Mouse (Mus musculus) adrenal gland, postnatal 25 days (tissue): ENCODE data around the gene Arl5c. TPM values are rescaled to one million over a fixed set of nuclear protein-coding genes. Genes with fewer than 3 reads are reported as not detected.

Experiments
- DNase-seq: peaks from one replicate; pipeline ENCODE4 v3.0.0; 2021; ENCODE audit warnings: mixed read lengths
- total RNA-seq: library from RNA; stranded (reverse); gene quantifications from 2 replicates; pipeline ENCODE4 v1.2.3, GENCODE M21; 2021

Arl5c gene
- total RNA-seq, 1 experiment from 2014 or later = 0.79 TPM

- DNase-seq = peak; percentile 85
These were observed 1.4 kb downstream of the Arl5c start for GRCm38 (mm10) chr11:97994539-97995100.

DNA sequence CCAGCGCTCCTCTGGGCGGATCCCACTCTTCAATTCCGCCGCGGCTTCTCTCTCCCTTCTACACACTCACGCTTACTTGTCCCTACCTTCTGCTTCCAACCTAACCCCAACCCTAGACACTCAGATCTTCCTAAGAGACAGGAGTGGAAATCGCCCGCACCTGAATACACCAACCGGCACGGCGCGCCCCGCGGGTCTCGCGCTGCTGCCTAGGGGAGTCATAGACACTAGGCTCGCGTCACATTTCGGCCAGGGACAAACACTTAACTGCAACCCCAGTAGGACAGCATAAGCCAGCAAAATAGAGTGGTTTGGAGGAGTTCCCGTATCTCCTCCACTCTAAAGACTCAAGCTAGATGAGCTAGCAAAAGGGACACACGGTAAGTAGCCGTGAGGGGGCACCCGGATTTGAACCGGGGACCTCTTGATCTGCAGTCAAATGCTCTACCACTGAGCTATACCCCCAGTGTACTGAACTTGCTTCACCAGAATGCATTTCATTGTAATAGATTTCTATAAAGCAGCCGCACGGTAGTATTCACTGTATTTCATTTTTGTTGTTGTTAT is 7.4 kb downstream of the Arl5c start:
- DNase-seq = peak; percentile 89

DNA sequence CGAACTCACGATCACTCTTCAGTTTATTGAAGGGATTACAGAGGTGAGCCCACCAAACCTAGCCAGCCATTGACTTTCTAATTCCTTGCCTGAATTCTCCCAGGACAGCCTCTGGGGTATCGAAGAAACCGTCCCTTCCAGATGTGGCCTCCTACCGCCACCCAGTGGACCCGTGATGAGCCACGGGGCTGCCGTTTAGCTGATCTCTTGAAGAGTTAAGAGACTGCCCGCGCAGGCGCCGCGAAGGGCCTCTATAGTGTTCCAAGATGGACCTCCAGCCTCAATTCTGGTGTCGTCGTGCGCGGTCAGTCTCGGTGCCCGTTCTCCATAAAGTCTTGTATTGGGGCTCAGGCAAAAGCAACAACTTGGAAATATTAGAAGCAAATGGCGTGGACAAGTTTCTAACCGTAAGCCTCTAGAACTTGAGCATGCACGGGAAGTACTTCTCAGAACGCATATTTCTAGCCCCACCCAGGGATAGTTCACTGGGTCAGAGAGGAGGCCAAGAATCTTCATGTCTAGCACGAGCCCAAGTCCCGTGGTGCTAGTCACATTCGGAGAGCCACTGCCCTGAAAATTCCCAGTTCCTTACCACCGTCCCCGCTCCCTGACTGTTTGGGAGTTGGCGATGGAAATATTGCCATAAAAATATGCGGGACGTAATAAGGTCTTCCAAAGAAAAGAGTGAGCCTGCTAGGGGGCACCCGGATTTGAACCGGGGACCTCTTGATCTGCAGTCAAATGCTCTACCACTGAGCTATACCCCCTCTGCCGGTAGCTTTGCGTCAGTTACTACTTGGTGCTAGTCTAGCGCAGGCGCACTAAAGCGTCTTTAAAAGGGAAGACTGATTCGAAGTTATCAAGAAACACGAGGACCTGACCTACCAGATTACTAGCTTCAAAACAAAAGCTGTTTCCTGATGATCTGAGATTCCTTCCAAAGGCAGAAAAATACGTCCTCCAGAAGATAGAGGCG is 8.1 kb downstream of the Arl5c start:
- peak; percentile 91 for DNase-seq

DNA sequence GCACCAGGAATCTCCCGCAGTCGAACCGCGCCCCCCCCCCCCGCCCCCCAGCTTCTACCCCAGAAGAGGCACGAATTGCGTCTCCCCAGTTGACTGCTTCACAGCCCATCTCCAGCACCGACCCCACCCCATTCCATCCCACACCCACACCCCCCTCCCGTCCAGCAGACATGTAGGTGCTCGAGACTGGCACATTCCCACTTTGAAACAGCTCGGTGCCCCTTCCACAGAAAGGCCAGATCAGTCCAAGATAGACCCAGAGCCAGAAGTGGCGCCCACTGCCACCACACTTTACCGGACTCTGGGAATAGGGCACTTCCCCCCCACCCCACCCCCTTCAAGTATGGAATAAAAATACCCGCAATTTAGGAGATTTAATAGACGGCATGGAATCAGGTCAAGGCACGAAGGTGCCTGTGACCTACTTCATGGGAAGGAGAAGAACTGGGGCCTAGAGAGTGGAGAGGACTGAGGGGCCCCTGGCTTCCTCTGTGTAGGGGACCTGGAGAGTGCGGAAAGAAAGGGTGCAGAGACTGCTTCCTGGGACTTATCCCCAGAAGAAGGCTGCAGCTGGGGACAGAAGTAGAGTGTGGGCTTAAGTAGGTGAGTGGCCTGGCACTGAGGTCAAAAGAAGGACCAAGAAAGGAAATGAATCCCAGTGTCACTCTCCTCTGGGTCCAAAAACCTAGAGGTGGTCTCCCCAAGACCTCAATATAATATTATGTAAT is 9.1 kb downstream of the Arl5c start:
- DNase-seq = no peak

GRCm38 (mm10) chr11:97985727-97986677 is 10.0 kb downstream of the Arl5c start, which contains the start of gene Plxdc1:
Gene Plxdc1 (minus strand): TSS chr11:97986444.
- DNase-seq = peak; percentile 80

DNA sequence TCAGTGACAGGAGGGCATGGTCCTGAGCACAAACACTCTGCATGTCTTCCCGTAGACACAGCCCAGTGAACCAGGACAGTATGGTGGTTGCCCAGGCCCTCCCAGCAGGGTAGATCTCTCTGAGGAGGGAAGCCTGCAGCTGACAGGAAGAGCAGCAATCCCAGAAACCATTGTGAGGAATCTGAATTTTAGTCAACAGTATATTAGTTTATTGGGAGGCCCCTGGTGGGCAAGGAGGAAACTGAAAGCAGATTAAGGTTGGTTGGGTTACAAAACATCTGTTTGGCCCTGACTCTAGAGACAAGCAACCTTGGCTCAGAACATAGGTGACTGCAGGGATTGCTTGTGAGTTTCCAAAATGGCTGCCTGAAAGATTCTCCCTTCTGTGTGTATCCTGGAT is 12.0 kb downstream of the Arl5c start:
- DNase-seq = no peak

GRCm38 (mm10) chr11:97983506-97983905 is 12.5 kb downstream of the Arl5c start:
- no peak for DNase-seq

GRCm38 (mm10) chr11:97982721-97983120 is 13.3 kb downstream of the Arl5c start:
- no peak for DNase-seq

DNA sequence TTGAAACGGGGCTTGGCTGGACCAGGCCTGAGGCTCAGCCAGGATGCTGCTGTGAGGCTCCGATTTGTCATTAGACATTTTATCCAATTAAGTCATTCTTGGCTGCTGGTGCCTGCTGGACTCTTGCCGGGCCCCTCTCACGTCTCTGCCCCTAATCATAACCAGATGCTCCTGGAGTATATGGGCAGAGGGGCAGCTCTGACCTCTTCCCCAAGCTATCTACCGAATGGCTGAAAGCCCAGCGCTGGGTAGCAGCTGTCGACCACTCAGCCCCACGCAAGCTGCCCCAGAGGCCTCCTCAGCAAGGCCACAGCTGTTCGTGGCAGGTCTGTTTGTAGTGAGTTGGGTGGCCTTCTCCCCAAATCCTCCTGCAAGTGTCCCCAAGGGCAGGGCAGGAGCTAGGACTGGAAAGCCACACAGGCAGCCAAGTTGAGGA is 15.4 kb downstream of the Arl5c start:
- no peak for DNase-seq

- no peak for DNase-seq
These were observed 16.0 kb downstream of the Arl5c start for GRCm38 (mm10) chr11:97979824-97980495.

- DNase-seq = no peak
These were observed 17.6 kb downstream of the Arl5c start for GRCm38 (mm10) chr11:97978392-97978791.

- DNase-seq = no peak
These were observed 18.2 kb downstream of the Arl5c start for GRCm38 (mm10) chr11:97977797-97978196.

- DNase-seq = no peak
These were observed 21.2 kb downstream of the Arl5c start for GRCm38 (mm10) chr11:97974746-97975145.

- no peak for DNase-seq
These were observed 21.8 kb downstream of the Arl5c start for GRCm38 (mm10) chr11:97974141-97974540.

DNA sequence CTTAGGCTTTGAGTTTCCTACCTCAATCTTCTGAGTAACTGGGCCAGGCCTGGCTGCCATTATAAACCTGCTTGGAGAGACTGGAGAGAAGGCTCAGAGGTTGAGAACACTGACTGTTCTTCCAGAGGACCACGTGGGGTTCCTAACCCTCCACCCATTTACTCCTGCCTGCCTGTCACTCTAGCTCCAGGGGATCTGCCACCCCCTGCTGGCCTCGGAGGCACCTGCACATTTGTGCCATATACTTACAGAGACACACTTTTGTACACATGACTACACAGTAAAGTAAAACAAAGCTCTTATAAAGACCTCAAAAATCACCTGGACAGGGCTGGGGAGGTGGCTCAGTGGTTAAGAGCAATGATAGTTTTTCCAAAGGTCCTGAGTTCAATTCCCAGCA is 23.5 kb downstream of the Arl5c start:
- no peak for DNase-seq

- DNase-seq = peak; percentile 84
These were observed 24.7 kb downstream of the Arl5c start for GRCm38 (mm10) chr11:97971232-97971631.

GRCm38 (mm10) chr11:97970771-97971170 is 25.2 kb downstream of the Arl5c start:
- no peak for DNase-seq

DNA sequence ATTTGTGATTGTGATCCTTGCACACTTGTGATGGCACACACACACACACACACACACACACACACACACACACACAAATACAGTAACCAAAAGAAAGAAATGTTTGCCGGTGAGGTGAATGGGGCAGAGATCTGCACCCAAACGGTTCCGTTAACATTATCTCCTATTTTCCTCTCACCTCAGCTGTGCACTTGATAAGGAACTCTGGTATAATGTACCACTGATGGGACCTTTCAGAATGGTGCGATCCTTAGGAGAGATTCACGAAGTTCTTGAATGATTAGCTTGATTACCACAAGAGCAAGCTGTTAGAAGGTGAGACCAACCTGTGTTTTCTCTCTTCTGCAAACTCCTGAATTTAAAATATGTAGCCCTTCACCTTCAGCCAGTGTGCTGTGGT is 27.6 kb downstream of the Arl5c start:
- DNase-seq = no peak

- no peak for DNase-seq
These were observed 28.9 kb downstream of the Arl5c start for GRCm38 (mm10) chr11:97967114-97967513.

DNA sequence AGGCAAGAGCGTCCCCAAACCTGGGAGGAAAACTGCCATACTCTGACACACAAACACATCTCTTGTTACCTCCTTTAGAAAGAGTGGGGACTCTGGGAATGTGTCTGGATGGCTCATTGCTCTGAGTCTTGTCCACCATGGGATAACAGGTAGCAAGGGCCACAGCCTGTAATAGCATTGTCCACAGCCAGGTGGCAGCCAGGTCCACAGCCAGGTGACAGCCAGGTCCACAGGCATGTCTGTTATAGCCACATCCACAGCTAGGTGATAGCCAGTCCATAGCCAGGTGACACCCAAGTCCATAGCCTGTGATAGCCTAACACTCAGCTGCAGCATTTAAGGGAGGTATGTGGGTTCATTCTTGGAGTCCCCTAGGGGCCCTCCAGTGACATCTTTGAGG is 35.1 kb downstream of the Arl5c start:
- DNase-seq = no peak

- no peak for DNase-seq
These were observed 36.7 kb downstream of the Arl5c start for GRCm38 (mm10) chr11:97959300-97959680.
